Mouse (Mus musculus) forebrain, embryonic 14.5 days (tissue): ENCODE data around the gene Med27. TPM values are rescaled to one million over a fixed set of nuclear protein-coding genes. Genes with fewer than 3 reads are reported as not detected.

Experiments used
- ATAC-seq: fragments of 200-750 bp; cut with Nextera tagmentation; 2 replicates; pipeline ENCODE4 v1.8.0; 2017; ENCODE audit warnings: mild to moderate bottlenecking, moderate library complexity
- DNase-seq: peaks from one replicate; pipeline ENCODE4 v3.0.0-alpha.2; 2015; ENCODE audit warnings: low spot score
- H3K27ac ChIP-seq: fragments of 300-500 bp; sonication (generic); 2 replicates; pipeline ENCODE4 v1.5.1; 2014; ENCODE audit warnings: low read depth, mild to moderate bottlenecking, control low read depth, low read length, moderate library complexity
- H3K27me3 ChIP-seq: fragments of 300-500 bp; sonication (generic); replicated peaks from 2 replicates; pipeline ENCODE4 v1.6.1; 2014; ENCODE audit warnings: low read length, control low read depth, mixed read lengths; ENCODE audit not compliant: control insufficient read depth, insufficient read depth
- H3K36me3 ChIP-seq: fragments of 300-500 bp; sonication (generic); 2 replicates; pipeline ENCODE4 v1.6.1; 2014; ENCODE audit warnings: low read length, control low read depth; ENCODE audit not compliant: control insufficient read depth, insufficient read depth
- H3K4me1 ChIP-seq: fragments of 300-500 bp; sonication (generic); 2 replicates; pipeline ENCODE4 v1.6.1; 2014; ENCODE audit warnings: antibody characterized with exemption, low read length, control low read depth; ENCODE audit not compliant: control insufficient read depth, insufficient read depth
- H3K4me2 ChIP-seq: fragments of 300-500 bp; sonication (generic); 2 replicates; pipeline ENCODE4 v1.6.1; 2014; ENCODE audit warnings: mild to moderate bottlenecking, control low read depth, low read length
- H3K4me3 ChIP-seq: fragments of 300-500 bp; sonication (generic); 2 replicates; pipeline ENCODE4 v1.5.1; 2014; ENCODE audit warnings: low read depth, low read length, control low read depth
- H3K9ac ChIP-seq: fragments of 300-500 bp; sonication (generic); 2 replicates; pipeline ENCODE4 v1.6.1; 2014; ENCODE audit warnings: mild to moderate bottlenecking, low read length, control low read depth, moderate library complexity
- H3K9me3 ChIP-seq: fragments of 300-500 bp; sonication (generic); replicated peaks from 2 replicates; pipeline ENCODE4 v1.6.1; 2016; ENCODE audit warnings: low read length, control low read depth, mixed read lengths; ENCODE audit not compliant: control insufficient read depth
- WGBS: fragments of 180-500 bp; shearing (Covaris S2); extraction: QIAGEN DNeasy Blood & Tissue Kit; methylation state at CpG from one replicate; pipeline ENCODE4 v1.1.7; 2014; 5-methylcytosine and 5-hydroxymethylcytosine counted together
- microRNA-seq: library from miRNA; unstranded; fragments of <30 nt; microRNA quantifications from one replicate; pipeline ENCODE4, GENCODE M21; 2016
- polyA plus RNA-seq: library from polyadenylated mRNA; unstranded; fragments of >200 nt; fragmentation: Nextera tagmentation; extraction: Ambion mirVana; gene quantifications from 2 replicates; pipeline ENCODE4 v1.2.1, GENCODE M21; 2014

Gene Med27
- polyA plus RNA-seq, 1 experiment from 2014 or later = 108 TPM

- H3K36me3 ChIP-seq = no peaks in the 10 kb centered on the region
- no peaks in the 10 kb centered on the region for H3K4me1 ChIP-seq
- no peaks in the 10 kb centered on the region for H3K27me3 ChIP-seq
- H3K4me2 ChIP-seq = no peak overlapping the region
- no peak overlapping the region for H3K27ac ChIP-seq
- H3K9me3 ChIP-seq = no peaks in the 10 kb centered on the region
- no peak overlapping the region for H3K9ac ChIP-seq
- 0 out of 2 replicates have a peak, but pooled peaks have one; percentile 18 for ATAC-seq
- H3K4me3 ChIP-seq = no peak overlapping the region
- 5% methylated on average over 11 of the region's 11 CpGs for WGBS
- DNase-seq = no peak
Observed at GRCm38 (mm10) chr2:29574187-29574586, 227.6 kb downstream of the Med27 start.

Small RNA genes lying within 50 kb of the gene (microRNA-seq; reads per million reads assigned to microRNA genes)
- not detected for gene Mir133c

Other genes with a start within 250 kb of the Med27 start
- gene Setx, start 222.6 kb upstream of the Med27 start, polyA plus RNA-seq = 13.2 and 21.5 TPM in 2 replicates
- gene Ntng2, start 93.8 kb upstream of the Med27 start, polyA plus RNA-seq = 6.6 and 8.8 TPM in 2 replicates